Mouse (Mus musculus): ENCODE measurements around the gene Cpa2. TPM values are rescaled to one million over a fixed set of nuclear protein-coding genes. Genes with fewer than 3 reads are reported as not detected.

Cpa2 gene
- polyA plus RNA-seq, 1 experiment from 2014 or later = 399 TPM

- no peaks in the 10 kb centered on the region for H3K9me3 ChIP-seq (ENCODE audit: control insufficient read depth, low read length)
- WGBS = 74% methylated on average over 10 of the region's 10 CpGs
- H3K9ac ChIP-seq (ENCODE audit: low read depth, low read length) = no peak overlapping the region
- no peaks in the 10 kb centered on the region for H3K36me3 ChIP-seq (ENCODE audit: control insufficient read depth, insufficient read depth, low read length)
- H3K27me3 ChIP-seq (replicated peaks; ENCODE audit: control insufficient read depth, insufficient read depth, low read length) = no peaks in the 10 kb centered on the region
- no peak overlapping the region for H3K4me2 ChIP-seq (ENCODE audit: low read depth, low read length)
- H3K4me3 ChIP-seq (ENCODE audit: low read length) = no peak overlapping the region
- no peak for ATAC-seq
- no peak overlapping the region for H3K27ac ChIP-seq (ENCODE audit: low read length)
- peaks cover 2% of the 10 kb centered on the region; the same call in 1 of the 2 replicates for H3K4me1 ChIP-seq (ENCODE audit: control insufficient read depth, insufficient read depth, low read length)
These were observed 27.9 kb downstream of the Cpa2 start for GRCm38 (mm10) chr6:30569331-30569730.

- no peaks in the 10 kb centered on the region for H3K27me3 ChIP-seq (replicated peaks; ENCODE audit: control insufficient read depth, insufficient read depth, low read length)
- H3K36me3 ChIP-seq (ENCODE audit: control insufficient read depth, insufficient read depth, low read length) = no peaks in the 10 kb centered on the region
- 83% methylated on average over 5 of the region's 5 CpGs for WGBS
- no peak for ATAC-seq
- H3K4me2 ChIP-seq (ENCODE audit: low read depth, low read length) = no peak overlapping the region
- no peaks in the 10 kb centered on the region for H3K9me3 ChIP-seq (ENCODE audit: control insufficient read depth, low read length)
- no peak overlapping the region for H3K27ac ChIP-seq (ENCODE audit: low read length)
- no peak overlapping the region for H3K9ac ChIP-seq (ENCODE audit: low read depth, low read length)
- H3K4me1 ChIP-seq (ENCODE audit: control insufficient read depth, insufficient read depth, low read length) = peaks cover 2% of the 10 kb centered on the region; the same call in 1 of the 2 replicates
- no peak overlapping the region for H3K4me3 ChIP-seq (ENCODE audit: low read length)
These were observed 28.6 kb downstream of the Cpa2 start for GRCm38 (mm10) chr6:30570012-30570411.

GRCm38 (mm10) chr6:30572456-30573311 lies 31.3 kb downstream of the Cpa2 start:
- Histone ChIP-seq H3K27ac (ENCODE audit: low read length) (peak overlapping the region; percentile 54), H3K9me3 (ENCODE audit: control insufficient read depth, low read length) (no peaks in the 10 kb centered on the region), H3K27me3 (replicated peaks; ENCODE audit: control insufficient read depth, insufficient read depth, low read length) (no peaks in the 10 kb centered on the region), H3K4me1 (ENCODE audit: control insufficient read depth, insufficient read depth, low read length) (peaks cover 8% of the 10 kb centered on the region; the same call in 1 of the 2 replicates), H3K4me3 (ENCODE audit: low read length) (no peak overlapping the region), H3K36me3 (ENCODE audit: control insufficient read depth, insufficient read depth, low read length) (no peaks in the 10 kb centered on the region), H3K9ac (ENCODE audit: low read depth, low read length) (0 out of 2 replicates have a peak overlapping the region, but pooled peaks have one; percentile 2), H3K4me2 (ENCODE audit: low read depth, low read length) (no peak overlapping the region)
- ATAC-seq = no peak
- WGBS = 55% methylated on average over 20 of the region's 20 CpGs

- Histone ChIP-seq H3K9me3 (ENCODE audit: control insufficient read depth, low read length) (no peaks in the 10 kb centered on the region), H3K4me1 (ENCODE audit: control insufficient read depth, insufficient read depth, low read length) (peaks cover 12% of the 10 kb centered on the region; the same call in 1 of the 2 replicates), H3K4me2 (ENCODE audit: low read depth, low read length) (no peak overlapping the region), H3K9ac (ENCODE audit: low read depth, low read length) (no peak overlapping the region), H3K36me3 (ENCODE audit: control insufficient read depth, insufficient read depth, low read length) (no peaks in the 10 kb centered on the region), H3K4me3 (ENCODE audit: low read length) (no peak overlapping the region), H3K27me3 (replicated peaks; ENCODE audit: control insufficient read depth, insufficient read depth, low read length) (no peaks in the 10 kb centered on the region), H3K27ac (ENCODE audit: low read length) (peak overlapping the region; percentile 54)
- no peak; the same call in 1 of the 2 replicates for ATAC-seq
- 59% methylated on average over 5 of the region's 5 CpGs for WGBS
These were observed 32.0 kb downstream of the Cpa2 start for GRCm38 (mm10) chr6:30573380-30573779.

GRCm38 (mm10) chr6:30574945-30575344 lies 33.6 kb downstream of the Cpa2 start:
- 88% methylated on average over 1 of the region's 1 CpGs for WGBS
- no peak for ATAC-seq
- Histone ChIP-seq H3K9ac (ENCODE audit: low read depth, low read length) (no peak overlapping the region), H3K4me2 (ENCODE audit: low read depth, low read length) (no peak overlapping the region), H3K4me1 (ENCODE audit: control insufficient read depth, insufficient read depth, low read length) (peaks cover 12% of the 10 kb centered on the region; the same call in 1 of the 2 replicates), H3K4me3 (ENCODE audit: low read length) (no peak overlapping the region), H3K36me3 (ENCODE audit: control insufficient read depth, insufficient read depth, low read length) (no peaks in the 10 kb centered on the region), H3K9me3 (ENCODE audit: control insufficient read depth, low read length) (no peaks in the 10 kb centered on the region), H3K27me3 (replicated peaks; ENCODE audit: control insufficient read depth, insufficient read depth, low read length) (no peaks in the 10 kb centered on the region), H3K27ac (ENCODE audit: low read length) (no peak overlapping the region; the same call in 1 of the 2 replicates)

GRCm38 (mm10) chr6:30576477-30577203 lies 35.3 kb downstream of the Cpa2 start:
- no peak overlapping the region for H3K4me2 ChIP-seq (ENCODE audit: low read depth, low read length)
- no peak overlapping the region for H3K4me3 ChIP-seq (ENCODE audit: low read length)
- H3K9me3 ChIP-seq (ENCODE audit: control insufficient read depth, low read length) = no peaks in the 10 kb centered on the region
- H3K27me3 ChIP-seq (replicated peaks; ENCODE audit: control insufficient read depth, insufficient read depth, low read length) = no peaks in the 10 kb centered on the region
- peaks cover 12% of the 10 kb centered on the region; the same call in 1 of the 2 replicates for H3K4me1 ChIP-seq (ENCODE audit: control insufficient read depth, insufficient read depth, low read length)
- H3K27ac ChIP-seq (ENCODE audit: low read length) = peak overlapping the region; percentile 2; the same call in 1 of the 2 replicates
- H3K36me3 ChIP-seq (ENCODE audit: control insufficient read depth, insufficient read depth, low read length) = no peaks in the 10 kb centered on the region
- no peak for ATAC-seq
- 64% methylated on average over 17 of the region's 17 CpGs for whole genome bisulfite sequencing
- H3K9ac ChIP-seq (ENCODE audit: low read depth, low read length) = no peak overlapping the region

GRCm38 (mm10) chr6:30579961-30580840 lies 38.8 kb downstream of the Cpa2 start:
- Histone ChIP-seq H3K27me3 (replicated peaks; ENCODE audit: control insufficient read depth, insufficient read depth, low read length) (no peaks in the 10 kb centered on the region), H3K27ac (ENCODE audit: low read length) (no peak overlapping the region), H3K9me3 (ENCODE audit: control insufficient read depth, low read length) (no peaks in the 10 kb centered on the region), H3K9ac (ENCODE audit: low read depth, low read length) (no peak overlapping the region), H3K4me3 (ENCODE audit: low read length) (no peak overlapping the region), H3K4me2 (ENCODE audit: low read depth, low read length) (no peak overlapping the region), H3K4me1 (ENCODE audit: control insufficient read depth, insufficient read depth, low read length) (peaks cover 10% of the 10 kb centered on the region; the same call in 1 of the 2 replicates), H3K36me3 (ENCODE audit: control insufficient read depth, insufficient read depth, low read length) (no peaks in the 10 kb centered on the region)
- ATAC-seq = no peak
- 67% methylated on average over 17 of the region's 17 CpGs for WGBS

- no peaks in the 10 kb centered on the region for H3K36me3 ChIP-seq (ENCODE audit: control insufficient read depth, insufficient read depth, low read length)
- H3K4me2 ChIP-seq (ENCODE audit: low read depth, low read length) = no peak overlapping the region
- H3K9ac ChIP-seq (ENCODE audit: low read depth, low read length) = no peak overlapping the region
- no peak overlapping the region for H3K27ac ChIP-seq (ENCODE audit: low read length)
- ATAC-seq = no peak
- H3K4me3 ChIP-seq (ENCODE audit: low read length) = no peak overlapping the region
- WGBS = 68% methylated on average over 8 of the region's 8 CpGs
- H3K9me3 ChIP-seq (ENCODE audit: control insufficient read depth, low read length) = no peaks in the 10 kb centered on the region
- no peaks in the 10 kb centered on the region for H3K27me3 ChIP-seq (replicated peaks; ENCODE audit: control insufficient read depth, insufficient read depth, low read length)
- peaks cover 10% of the 10 kb centered on the region; the same call in 1 of the 2 replicates for H3K4me1 ChIP-seq (ENCODE audit: control insufficient read depth, insufficient read depth, low read length)
These were observed 39.4 kb downstream of the Cpa2 start for GRCm38 (mm10) chr6:30580841-30581176.

Data from intestine, embryonic 16.5 days (tissue).